Mouse (Mus musculus) adrenal gland, postnatal 14 days (tissue): Measurements from ENCODE around the gene Lhfpl3. TPM values are rescaled to one million over a fixed set of nuclear protein-coding genes. Genes with fewer than 3 reads are reported as not detected.

Experiments used
- DNase-seq: peaks from one replicate; pipeline ENCODE4 v3.0.0; 2021; ENCODE audit warnings: mixed read lengths
- total RNA-seq: library from RNA; stranded (reverse); gene quantifications from 2 replicates; pipeline ENCODE4 v1.2.3, GENCODE M21; 2021

Gene Lhfpl3
- total RNA-seq, 1 experiment from 2014 or later = 0.89 TPM

DNA sequence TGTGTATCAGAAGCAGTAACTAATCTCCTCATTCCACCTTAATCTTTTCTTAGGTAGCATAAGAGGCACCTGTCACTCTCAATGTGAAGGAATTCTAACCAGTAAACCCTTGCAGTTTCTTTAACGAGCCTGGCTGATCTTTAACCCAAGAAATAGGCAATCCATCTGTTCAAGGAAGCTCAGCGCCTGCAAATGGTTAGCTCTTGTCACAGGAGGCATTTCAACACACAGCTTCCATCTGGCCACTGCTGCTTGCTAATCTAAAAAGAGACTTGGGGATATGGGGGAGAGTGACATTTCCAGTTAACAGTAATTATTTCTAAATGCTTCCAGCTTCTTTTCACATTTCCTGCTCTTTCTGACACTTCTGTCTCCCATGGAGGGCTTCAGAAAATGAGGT lies 182.9 kb downstream of the Lhfpl3 start:
- DNase-seq = no peak

GRCm38 (mm10) chr5:22943306-22943705 lies 197.4 kb downstream of the Lhfpl3 start:
- DNase-seq = peak; percentile 17

DNA sequence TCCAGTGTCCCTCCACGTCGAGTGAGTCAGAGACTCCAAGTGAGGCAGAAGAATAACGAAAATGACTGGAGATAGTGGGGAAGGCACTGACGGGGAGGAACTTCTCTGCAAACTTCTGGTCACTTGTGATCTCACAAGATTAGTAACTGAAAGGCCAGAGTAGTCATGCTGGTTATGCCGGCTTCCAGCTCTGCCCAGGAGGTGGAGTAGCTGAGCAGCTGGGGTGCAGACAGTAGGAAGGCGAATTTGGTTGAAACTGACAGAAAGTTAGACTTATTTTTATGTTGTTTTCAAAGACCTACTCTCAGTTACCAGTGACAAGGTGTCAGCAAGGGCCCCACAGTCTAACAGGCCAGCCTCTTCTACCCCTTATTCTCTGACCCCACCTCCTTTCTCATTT lies 217.4 kb downstream of the Lhfpl3 start:
- DNase-seq = peak; percentile 10

DNA sequence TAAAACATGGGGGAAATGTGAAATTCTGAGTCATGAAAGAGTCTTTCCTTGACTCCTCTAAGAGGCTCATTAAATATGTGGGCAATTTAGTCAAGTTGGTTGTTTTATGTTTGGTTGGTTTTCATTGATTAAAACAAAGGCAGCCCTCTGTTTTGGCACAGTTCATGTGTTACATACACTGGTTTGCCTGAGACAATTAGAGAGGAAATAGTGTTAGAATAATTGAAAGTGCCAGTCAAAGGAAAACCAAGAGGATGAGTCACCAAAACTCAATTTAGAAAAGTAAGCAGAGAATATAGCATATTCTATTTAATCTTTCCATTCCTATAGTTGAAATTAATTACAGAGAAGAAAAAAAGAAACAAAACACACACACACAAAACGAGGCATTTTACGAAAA lies 240.9 kb downstream of the Lhfpl3 start:
- DNase-seq = no peak

GRCm38 (mm10) chr5:22999811-23000210 lies 254.0 kb downstream of the Lhfpl3 start:
- DNase-seq = no peak

DNA sequence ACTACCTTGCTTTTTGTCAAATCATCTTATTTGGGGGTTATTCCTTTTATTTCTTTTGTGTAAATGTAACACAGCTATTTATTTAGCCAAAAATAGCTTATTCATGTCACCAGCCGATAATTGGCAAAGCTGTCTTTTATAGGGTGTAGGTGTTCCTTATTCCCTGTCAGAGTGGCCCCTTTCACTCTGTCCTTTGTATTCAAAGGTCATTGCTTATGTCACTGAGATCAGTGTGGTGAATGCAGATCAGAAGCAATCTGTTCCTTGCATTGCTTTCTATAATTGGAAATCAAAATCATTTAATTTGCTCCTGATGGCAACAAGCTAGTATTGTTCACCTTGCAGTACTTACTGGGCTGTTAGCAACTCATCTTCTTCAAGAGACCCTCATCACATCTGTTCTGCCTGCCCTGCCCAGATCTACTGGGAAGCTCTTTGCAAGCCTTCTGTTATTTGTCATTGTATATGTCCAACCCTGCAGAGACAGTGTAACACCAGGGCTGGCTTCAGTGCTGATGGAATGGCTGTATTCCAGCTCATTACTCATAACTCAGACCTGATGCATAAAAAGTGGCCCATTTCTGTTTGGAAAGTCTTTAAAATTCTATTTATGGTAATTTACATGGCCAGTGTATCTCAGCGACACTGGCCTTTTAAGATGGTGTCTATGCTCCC lies 257.4 kb downstream of the Lhfpl3 start:
- no peak for DNase-seq

GRCm38 (mm10) chr5:23006207-23006606 lies 260.3 kb downstream of the Lhfpl3 start:
- no peak for DNase-seq

DNA sequence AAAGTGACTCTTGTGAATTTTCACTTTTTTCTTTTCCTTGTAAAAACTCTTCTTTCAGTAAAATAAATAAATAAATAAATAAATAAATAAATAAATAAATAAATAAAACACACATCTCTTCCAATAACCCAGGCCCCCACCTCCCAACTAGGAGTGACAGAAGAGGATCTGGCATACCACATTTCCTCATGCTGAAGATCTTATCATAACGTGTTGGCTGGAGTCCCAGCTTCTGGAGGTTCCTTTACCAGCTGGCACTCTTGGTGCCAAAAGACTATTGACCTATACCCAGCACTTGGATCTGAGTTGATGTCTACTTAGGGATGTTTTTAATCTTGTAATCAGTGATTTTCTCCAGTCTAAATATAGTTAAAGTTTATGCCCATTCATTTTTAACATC lies 264.6 kb downstream of the Lhfpl3 start:
- DNase-seq = peak; percentile 28

- DNase-seq = no peak
Observed at GRCm38 (mm10) chr5:23013997-23014396, 268.1 kb downstream of the Lhfpl3 start.

GRCm38 (mm10) chr5:23015587-23016335 lies 269.9 kb downstream of the Lhfpl3 start:
- DNase-seq = no peak

GRCm38 (mm10) chr5:23034944-23035726 lies 289.3 kb downstream of the Lhfpl3 start:
- DNase-seq = no peak

DNA sequence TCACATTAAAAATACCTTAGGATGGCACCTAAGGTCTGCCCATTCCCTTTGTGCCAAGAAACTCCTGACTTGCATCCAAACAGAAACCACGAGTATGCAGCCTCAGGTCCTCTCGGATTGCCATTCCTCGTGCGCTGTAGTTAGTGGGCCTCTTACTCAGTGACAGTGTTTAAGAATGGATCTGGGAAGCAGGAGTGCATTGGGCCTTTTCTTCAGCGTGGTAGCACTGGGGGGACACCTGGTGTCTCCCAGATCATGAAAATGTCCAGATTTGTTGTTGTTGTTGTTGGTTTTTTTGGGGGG lies 289.8 kb downstream of the Lhfpl3 start:
- no peak for DNase-seq

DNA sequence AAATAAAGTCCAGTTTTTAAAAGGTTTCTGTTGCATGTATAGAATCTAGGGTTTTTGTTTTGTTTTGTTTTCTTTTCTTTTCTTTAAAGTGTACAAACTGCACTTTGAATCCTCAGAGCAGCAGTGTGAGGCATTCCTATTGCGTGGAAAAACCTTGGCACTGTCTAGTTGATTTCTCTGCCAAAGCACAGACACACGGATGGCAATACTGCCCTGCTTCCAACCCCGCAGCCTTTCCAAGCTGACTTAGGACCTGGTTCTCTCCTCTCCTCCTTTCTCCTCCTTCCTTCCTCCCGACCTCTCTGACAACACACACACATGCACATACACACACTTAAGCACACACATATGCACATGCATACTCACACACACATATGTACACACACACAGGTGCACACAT lies 294.6 kb downstream of the Lhfpl3 start:
- peak; percentile 5 for DNase-seq

DNA sequence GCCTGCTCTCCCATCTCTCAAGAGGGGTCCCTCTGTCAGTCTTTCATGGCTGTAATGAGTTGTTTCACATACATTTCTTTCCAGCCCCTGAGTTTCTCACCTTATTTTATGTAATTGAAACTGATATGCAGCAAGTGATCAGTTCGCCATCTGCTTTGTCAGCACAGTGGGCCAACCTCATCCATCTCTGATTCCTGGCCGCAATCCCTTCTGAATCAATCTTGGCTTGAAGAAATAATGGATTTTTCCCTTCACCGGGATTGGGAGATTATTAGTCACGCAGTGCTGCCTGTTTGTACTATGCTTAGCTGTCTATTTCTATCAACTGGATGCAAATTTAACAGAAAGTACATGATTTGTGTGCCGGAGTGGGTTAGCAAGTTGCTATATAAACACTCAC lies 297.0 kb downstream of the Lhfpl3 start:
- no peak for DNase-seq

- no peak for DNase-seq
Observed at GRCm38 (mm10) chr5:23049083-23049663, 303.3 kb downstream of the Lhfpl3 start.

DNA sequence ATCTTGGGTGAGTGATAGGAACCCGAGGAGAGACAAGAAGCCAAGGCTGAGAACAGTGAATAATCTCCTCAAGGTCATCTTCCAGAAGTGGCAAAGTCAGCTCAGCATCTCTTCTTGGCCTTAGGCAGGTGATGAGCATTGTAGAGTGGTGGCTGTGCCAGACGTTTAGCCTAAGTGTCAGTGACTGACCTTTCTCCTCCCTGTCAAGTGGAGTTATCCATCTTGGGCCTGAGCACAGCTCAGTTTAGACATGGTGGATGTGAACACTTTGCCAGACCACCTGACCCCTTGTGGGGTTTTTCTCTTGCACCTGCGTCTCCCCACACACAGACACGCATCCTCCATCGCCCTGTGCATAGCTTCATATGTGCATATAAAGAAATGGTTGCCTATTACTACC lies 305.6 kb downstream of the Lhfpl3 start:
- no peak for DNase-seq

DNA sequence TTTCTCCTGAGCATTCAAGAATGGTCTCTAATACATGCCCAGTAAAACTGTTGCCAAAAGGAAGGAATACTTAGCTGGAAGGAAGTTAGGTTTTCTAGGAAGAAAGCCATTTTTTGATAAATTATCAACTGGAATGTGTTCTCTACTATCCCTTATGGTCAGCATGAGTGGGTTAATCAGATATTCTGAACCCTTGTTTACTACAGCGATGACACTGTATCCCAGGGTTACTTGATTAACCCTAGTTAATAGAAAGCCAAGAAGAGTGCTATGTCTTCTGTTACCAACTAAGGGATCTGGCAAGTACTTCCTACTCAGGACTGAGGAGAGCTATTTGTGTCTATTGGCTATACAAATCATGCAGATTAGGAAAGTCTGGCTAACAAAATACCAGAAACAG lies 349.0 kb downstream of the Lhfpl3 start:
- no peak for DNase-seq

GRCm38 (mm10) chr5:23106536-23106935 lies 360.7 kb downstream of the Lhfpl3 start:
- no peak for DNase-seq

GRCm38 (mm10) chr5:23111307-23111706 lies 365.4 kb downstream of the Lhfpl3 start:
- no peak for DNase-seq

- no peak for DNase-seq
Observed at GRCm38 (mm10) chr5:23114249-23114648, 368.4 kb downstream of the Lhfpl3 start.

GRCm38 (mm10) chr5:23126851-23127250 lies 381.0 kb downstream of the Lhfpl3 start:
- DNase-seq = no peak

DNA sequence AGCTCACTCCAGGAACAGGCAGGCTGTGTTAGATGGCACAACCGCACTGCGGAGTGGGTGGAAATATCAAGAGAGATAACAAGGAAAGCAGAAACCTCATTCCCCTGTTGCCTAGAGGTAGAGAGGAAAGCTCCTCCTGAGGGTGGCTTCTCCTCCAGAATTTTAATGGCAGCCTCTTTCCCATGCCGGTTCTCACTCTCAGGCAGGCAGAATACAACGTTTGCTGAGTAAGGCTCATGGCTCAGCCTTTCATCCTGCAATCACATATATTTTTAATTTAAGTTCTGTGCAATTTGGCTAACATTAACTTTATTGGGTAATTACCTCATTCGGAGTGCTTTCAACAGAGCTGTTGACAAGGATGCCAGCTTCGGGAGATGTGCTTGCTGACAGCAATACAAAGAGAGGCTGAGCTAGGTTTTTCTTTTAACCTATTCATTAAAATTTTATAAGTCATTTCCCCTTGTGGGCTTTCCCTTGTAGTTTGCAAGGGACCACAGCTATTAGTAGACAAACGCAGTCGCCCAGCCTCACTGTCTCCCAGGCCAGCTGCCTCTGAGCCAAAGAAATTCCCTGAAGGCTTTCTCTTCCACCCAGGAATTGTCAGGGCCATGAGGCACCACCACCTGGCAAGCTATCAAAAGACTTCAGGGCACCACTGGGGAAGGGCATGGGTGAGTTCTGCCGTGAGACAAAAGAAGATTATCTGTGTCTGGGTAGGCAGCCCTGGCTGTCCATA lies 394.5 kb downstream of the Lhfpl3 start:
- peak; percentile 60 for DNase-seq
